Mouse (Mus musculus): ENCODE data around the gene Tecpr1.

Gene Tecpr1

DNA sequence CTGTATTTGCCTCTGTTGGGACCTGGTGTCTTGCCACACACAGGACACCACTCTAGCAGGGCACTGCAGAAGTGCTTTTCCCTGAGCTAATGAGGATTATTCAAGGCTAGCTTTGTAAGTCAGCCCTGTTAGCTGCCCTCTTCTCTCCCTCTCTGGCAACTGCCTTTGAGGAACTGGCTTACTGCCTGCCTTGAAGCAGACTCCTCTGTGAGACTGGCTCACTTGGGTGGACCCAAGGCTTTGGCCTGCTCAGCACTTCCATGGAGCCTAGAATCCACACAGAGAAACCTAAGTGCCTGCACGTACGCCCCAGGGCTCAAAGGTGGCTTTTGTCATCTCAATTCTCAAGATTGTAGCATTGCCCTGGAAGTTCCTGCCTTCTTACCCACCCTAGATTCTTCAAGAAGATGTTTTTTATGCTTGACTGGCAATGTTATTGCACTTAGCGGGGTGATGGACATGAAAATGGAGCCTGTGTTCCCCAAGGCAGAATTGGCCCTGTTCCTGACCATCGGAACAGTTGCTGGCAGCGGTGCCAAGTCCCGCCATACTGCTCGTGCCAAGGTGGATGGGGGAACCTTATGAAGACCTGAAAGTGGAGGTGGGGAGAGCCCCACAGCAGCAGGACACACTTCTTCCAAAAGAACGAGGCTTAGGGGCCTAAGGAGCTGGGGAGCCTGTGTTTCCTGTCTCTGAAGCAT is 54.0 kb downstream of the Tecpr1 start:
- DNase-seq (ENCODE audit: low spot score in 2 of 2): no peak

DNA sequence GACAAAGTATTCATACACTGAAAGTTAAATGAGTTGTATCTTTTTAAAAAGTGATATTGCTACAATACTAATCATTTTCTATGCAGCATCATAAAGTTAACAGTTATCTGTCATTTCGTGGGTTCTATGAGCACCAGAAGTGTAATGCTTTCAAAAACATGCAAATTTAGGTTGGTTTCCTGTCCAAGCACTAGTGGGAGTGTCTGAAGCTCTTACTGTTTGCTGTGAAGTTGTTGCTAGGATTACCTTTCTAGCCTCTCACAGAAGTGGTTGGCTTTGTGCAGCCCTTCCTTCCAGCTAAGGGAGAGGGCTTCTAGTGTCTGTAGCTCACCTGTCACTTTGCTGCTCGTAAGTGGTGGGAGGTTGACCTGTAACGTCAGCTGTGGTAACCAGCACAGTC is 57.7 kb downstream of the Tecpr1 start:
- DNase-seq (ENCODE audit: low spot score in 2 of 2): no peak

DNA sequence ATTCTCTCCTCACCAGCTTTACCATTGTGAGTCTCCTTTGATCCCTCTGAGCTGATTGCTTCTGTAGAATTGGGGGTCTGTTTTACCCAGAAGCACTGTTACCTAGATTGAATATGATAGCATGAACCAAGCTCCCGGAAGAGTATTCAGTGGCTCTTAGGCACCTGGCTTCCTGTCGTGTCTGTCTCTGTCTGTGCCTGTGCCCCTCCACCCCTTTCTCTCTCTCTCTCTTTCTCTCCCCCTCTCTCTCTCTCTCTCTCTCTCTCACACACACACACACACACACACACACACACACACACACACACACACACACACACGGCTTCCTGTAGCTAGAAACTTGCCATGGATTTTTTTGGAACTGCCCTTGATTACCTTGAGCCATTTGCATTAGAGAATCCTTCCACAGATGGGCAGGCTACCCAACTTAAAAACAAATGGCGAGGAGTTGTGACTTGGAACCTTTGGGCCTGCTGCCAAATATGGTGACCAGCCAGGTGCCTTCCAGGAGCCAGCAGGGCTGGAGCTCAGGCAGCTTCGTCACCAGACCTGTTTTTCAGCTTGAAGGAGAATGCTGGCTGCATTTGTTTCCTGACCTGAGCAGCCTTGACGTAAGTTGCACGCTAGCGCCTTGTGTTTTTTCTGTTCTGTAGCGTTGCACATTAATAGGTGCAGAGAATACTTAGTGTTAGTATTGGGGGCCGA is 60.5 kb downstream of the Tecpr1 start:
- DNase-seq (ENCODE audit: low spot score in 2 of 2): no peak

DNA sequence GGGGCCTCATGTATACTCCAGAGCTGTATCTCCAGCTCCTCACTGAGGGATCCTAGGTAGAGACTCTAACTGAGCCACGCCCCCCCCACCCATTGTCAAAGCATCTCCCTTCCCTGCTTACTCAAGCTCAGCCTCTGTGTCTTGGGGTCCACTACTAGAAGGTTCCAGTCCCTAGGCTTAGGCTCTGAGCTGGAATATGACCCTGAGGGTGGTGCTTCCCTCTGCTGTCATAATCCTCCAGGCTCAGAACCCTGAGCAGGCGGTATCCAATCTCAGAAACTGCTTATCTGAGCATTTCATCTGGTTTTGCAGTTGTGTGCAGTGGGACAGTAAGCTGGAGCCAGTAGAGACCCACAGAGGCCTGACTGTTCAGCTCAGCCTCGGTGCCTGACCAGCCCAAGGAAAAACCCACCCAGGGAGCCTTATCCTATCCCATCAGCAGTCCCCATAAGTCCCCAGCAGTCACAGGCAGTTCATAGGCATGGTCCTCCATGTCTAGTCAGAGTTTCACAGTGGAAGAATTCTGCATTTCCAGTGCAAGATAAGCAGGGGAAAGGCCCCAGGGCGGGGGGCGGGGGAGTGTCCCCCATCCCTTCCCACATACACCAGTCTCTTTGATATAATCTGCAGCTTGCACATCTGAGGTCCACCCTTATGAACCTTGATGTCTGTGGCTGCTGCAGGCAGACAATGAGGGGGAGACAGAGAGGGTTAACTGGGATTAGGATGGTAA is 61.2 kb downstream of the Tecpr1 start:
- DNase-seq (ENCODE audit: low spot score in 2 of 2): no peak

GRCm38 (mm10) chr5:144159137-144159536 is 64.3 kb downstream of the Tecpr1 start:
- DNase-seq (ENCODE audit: low spot score in 2 of 2): no peak

DNA sequence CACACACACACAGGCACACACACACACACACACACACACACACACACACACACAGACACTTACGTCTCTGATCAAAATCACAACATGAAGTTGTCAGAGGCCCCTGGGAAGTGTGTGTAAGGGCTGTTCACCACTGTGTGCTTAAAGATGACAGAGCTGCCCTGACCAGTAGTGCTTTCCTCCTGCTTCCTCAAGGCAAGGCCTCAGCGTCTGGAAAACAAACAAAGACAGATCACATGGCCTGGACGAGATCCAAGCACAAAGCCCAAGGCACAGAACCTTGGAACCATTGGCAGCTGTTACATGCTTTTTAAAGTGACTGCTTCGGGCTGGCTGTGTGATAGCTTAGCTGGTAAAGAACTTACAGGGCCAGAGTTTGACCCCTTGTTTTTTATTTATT is 64.8 kb downstream of the Tecpr1 start:
- peak in 1 of 2 experiments; percentile 40 for DNase-seq (ENCODE audit: low spot score in 2 of 2)

- peak; percentile 36 to 72 for DNase-seq (ENCODE audit: low spot score in 2 of 2)
Observed at GRCm38 (mm10) chr5:144154528-144154927, 68.9 kb downstream of the Tecpr1 start.

- DNase-seq (ENCODE audit: low spot score in 2 of 2): no peak
Observed at GRCm38 (mm10) chr5:144151270-144151669, 72.1 kb downstream of the Tecpr1 start.

DNA sequence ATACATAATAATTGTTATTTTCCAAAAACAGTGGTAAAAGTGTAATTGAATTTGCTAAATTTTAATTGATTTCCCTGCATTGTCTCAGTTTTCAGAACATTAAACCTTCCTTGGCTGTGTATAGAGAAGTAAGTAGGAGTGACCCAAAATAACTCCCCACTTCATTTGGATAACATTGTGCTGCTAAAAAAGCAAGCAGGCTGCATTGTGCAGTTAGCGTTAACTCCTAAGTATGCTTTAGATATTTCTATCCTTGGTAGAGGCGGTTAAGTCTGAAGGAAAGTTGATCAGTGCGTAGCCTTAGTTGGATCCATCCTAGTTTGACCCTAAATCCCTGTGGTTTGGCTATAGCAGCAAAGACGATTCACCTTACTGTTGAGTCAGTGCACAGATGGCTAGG is 73.9 kb downstream of the Tecpr1 start:
- no peak for DNase-seq (ENCODE audit: low spot score in 2 of 2)

DNA sequence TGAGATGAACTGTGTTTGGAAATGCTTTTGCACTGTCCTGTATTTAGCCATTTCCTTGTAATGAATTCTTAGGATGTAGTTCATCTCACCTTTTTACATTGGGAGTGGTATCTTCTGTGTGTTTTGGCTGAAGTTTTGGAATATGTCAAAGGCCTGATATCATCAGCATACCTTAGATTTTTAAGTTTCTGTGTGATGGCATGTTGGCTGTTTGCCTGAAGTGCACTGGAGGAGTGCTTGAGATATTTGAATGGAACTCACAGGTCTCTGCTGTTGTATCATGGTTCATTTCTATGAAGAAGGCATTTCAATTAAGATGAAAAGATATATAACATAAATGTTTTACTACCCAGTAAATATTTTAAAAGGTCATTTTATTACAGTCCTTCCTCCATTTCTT is 76.5 kb downstream of the Tecpr1 start:
- DNase-seq (ENCODE audit: low spot score in 2 of 2): no peak

All from right cerebral cortex, postnatal 36 days (tissue).